Mouse (Mus musculus) embryo, embryonic 10 days (tissue): ENCODE data around the gene Arhgef12.

Experiments used
- DNase-seq: peaks from one replicate; pipeline ENCODE4 v3.0.0-alpha.2; 2015; ENCODE audit warnings: low spot score

Gene Arhgef12

DNA sequence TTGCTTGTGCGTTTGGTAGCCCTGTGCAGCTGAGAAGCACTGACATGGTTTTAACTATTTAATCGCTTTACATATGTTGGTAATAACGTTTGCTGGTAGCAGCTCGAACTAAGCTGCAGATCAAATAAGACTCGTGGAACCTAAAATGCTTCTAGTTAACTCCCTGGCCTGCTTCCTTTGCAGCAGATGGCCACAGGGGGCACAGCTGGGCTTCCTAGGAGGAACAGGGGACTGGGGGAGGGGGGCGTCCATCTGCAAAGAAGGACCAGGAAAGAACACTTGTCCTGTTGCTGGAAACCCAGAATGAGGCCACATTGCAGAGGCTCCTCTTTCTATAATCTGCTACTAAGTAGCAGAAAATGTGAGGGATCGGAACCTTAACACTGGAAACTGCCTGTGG is 186.8 kb downstream of the Arhgef12 start:
- DNase-seq: no peak

DNA sequence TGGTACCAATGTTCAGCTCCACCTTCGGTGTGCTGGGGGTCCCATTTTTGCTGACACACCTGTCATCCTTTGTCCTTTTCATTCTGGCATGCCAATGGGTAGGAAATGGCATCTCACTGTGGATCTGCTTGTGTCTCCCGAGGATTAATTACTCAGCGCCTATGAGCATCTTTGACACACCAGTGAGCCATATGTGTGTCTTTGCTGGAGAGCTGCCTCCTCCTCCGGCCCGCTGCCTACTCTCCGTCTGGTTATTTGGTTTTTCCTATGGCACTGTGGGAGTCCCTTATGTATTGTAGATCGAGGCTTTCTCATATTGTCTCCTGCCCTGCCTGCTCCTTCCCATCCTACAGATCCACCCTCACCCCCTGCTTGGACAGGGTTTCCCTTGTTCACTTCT is 189.1 kb downstream of the Arhgef12 start:
- DNase-seq: no peak
